8 mouse cellular contexts compared by ENCODE assay signal in the genomic region with DNA sequence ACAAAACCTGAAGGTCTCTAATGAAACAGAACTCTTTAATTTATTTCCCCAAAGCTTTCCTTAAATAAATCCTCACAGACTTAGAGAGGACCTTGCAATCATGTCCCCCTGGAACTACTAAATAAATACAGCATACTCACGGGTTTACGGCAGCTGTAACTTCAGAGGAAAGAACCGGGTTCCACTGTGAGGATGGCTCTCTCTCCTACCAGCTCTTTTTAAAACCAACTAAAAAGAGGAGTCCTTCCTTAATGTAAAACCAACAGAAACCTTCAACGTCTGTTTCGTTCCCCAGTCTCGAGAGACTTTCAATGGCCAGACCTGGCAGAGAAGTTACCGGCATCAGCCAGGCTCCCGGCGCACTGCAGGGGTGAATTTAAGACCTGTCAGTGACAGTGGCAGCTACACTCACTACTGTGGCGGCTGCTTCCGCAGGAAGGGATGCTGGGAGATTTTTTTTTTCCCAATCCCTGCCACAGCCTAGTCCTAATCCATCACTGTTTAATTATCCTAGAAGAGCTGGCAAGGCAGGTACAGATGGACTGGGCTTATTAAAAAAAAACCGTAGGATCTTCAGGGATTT. TPM values are rescaled to one million over a fixed set of nuclear protein-coding genes. Genes with fewer than 3 reads are reported as not detected.
DNase-seq lines count a peak whose midpoint lies in the region; ATAC-seq and TF ChIP-seq lines count a peak whose summit lies in the region.

No protein-coding gene starts in this region.

- H3K27ac ChIP-seq in layer of hippocampus, adult 2 months = peak overlapping the region; percentile 89
- peak overlapping the region; percentile 50; the same call in 1 of the 2 replicates for H3K27ac ChIP-seq in heart, embryonic 16.5 days (ENCODE audit: low read length)
- peak overlapping the region; percentile 1; the same call in 1 of the 2 replicates for H3K27ac ChIP-seq in midbrain, embryonic 10.5 days (replicated peaks)
- H3K27ac ChIP-seq in stomach, embryonic 16.5 days (ENCODE audit: low read length) = no peak overlapping the region

- H3K9me3 ChIP-seq in heart, embryonic 16.5 days (replicated peaks; ENCODE audit: control insufficient read depth, low read length) = no peaks in the 10 kb centered on the region
- H3K9me3 ChIP-seq in midbrain, embryonic 10.5 days (replicated peaks) = no peaks in the 10 kb centered on the region
- H3K9me3 ChIP-seq in stomach, embryonic 16.5 days (replicated peaks; ENCODE audit: control insufficient read depth, low read length) = no peaks in the 10 kb centered on the region

- peak; percentile 65; the same call in 1 of the 2 replicates for ATAC-seq in heart, embryonic 16.5 days (replicated peaks; ENCODE audit: extremely low read depth, insufficient read depth, low FRiP score)
- no peak for ATAC-seq in stomach, embryonic 16.5 days (ENCODE audit: insufficient read depth, low FRiP score)

- H3K9ac ChIP-seq in heart, embryonic 16.5 days (ENCODE audit: low read length) = peak overlapping the region; percentile 63
- H3K9ac ChIP-seq in stomach, embryonic 16.5 days (ENCODE audit: low read length) = peak overlapping the region; percentile 50

- H3K4me2 ChIP-seq in heart, embryonic 16.5 days (ENCODE audit: low read depth, low read length) = peak overlapping the region; percentile 88
- peak overlapping the region; percentile 61 for H3K4me2 ChIP-seq in stomach, embryonic 16.5 days (ENCODE audit: low read depth, low read length)

- DNase-seq in layer of hippocampus, adult 2 months (ENCODE audit: low spot score in 2 of 2) = peak in 1 of 2 experiments; percentile 31
- no peak for DNase-seq in layer of hippocampus, adult 9-10 months (ENCODE audit: low spot score)
- peak; percentile 73 for DNase-seq in embryo, embryonic 10.5 days (ENCODE audit: low spot score)
- DNase-seq in layer of hippocampus, postnatal 14 days (ENCODE audit: low spot score in 2 of 2) = peak; percentile 44 to 46
- DNase-seq in midbrain, embryonic 10.5 days (ENCODE audit: low spot score) = peak; percentile 38
- no peak for DNase-seq in urinary bladder, postnatal 4 days (ENCODE audit: low spot score in 2 of 2)

- peak overlapping the region; percentile 73 for H3K4me3 ChIP-seq in layer of hippocampus, adult 2 months
- H3K4me3 ChIP-seq in heart, embryonic 16.5 days (ENCODE audit: low read length) = peak overlapping the region; percentile 58
- H3K4me3 ChIP-seq in midbrain, embryonic 10.5 days = peak overlapping the region; percentile 57
- peak overlapping the region; percentile 33 for H3K4me3 ChIP-seq in stomach, embryonic 16.5 days (replicated peaks; ENCODE audit: low read length)

- H3K27me3 ChIP-seq in heart, embryonic 16.5 days (ENCODE audit: control insufficient read depth, insufficient read depth, low read length) = no peaks in the 10 kb centered on the region
- H3K27me3 ChIP-seq in midbrain, embryonic 10.5 days (ENCODE audit: low read depth, poor library complexity, severe bottlenecking) = no peaks in the 10 kb centered on the region
- H3K27me3 ChIP-seq in stomach, embryonic 16.5 days (ENCODE audit: control insufficient read depth, insufficient read depth, low read length) = no peaks in the 10 kb centered on the region

- H3K4me1 ChIP-seq in heart, embryonic 16.5 days (ENCODE audit: control insufficient read depth, insufficient read depth, low read length) = peaks cover 9% of the 10 kb centered on the region
- peaks cover 13% of the 10 kb centered on the region for H3K4me1 ChIP-seq in midbrain, embryonic 10.5 days
- peaks cover 9% of the 10 kb centered on the region for H3K4me1 ChIP-seq in stomach, embryonic 16.5 days (ENCODE audit: control insufficient read depth, insufficient read depth, low read length)

- WGBS in heart, embryonic 16.5 days = 5% methylated on average over 12 of the region's 12 CpGs
- WGBS in midbrain, embryonic 10.5 days = 6% methylated on average over 12 of the region's 12 CpGs
- 1% methylated on average over 12 of the region's 12 CpGs for WGBS in stomach, embryonic 16.5 days

- H3K36me3 ChIP-seq in heart, embryonic 16.5 days (ENCODE audit: control insufficient read depth, insufficient read depth) = no peaks in the 10 kb centered on the region
- H3K36me3 ChIP-seq in midbrain, embryonic 10.5 days = no peaks in the 10 kb centered on the region
- no peaks in the 10 kb centered on the region for H3K36me3 ChIP-seq in stomach, embryonic 16.5 days (ENCODE audit: control insufficient read depth, insufficient read depth, low read length)

- no peak for TF ChIP-seq CTCF in layer of hippocampus, adult 2 months (conservative IDR thresholded peaks at IDR 0.05)

RNA-seq across cellular contexts. Expression of a gene that starts 39.2 kb away (rescaled TPM):
- total RNA-seq in layer of hippocampus, adult 2 months (2021) = 10 to 100 TPM; 34.6 to 37.0 TPM
- 1.5 and 2.2 TPM in 2 replicates for polyA plus RNA-seq in heart, embryonic 16.5 days (2015; fragmentation: Nextera tagmentation; extraction: Ambion mirVana)
- 10 to 100 TPM; 32.5 TPM for total RNA-seq in layer of hippocampus, postnatal 14 days (2021)
- polyA plus RNA-seq in midbrain, embryonic 10.5 days (2016; fragmentation: Nextera tagmentation; extraction: Ambion mirVana) = 1.8 and 2.6 TPM in 2 replicates
- 5.0 TPM in 2 replicates for polyA plus RNA-seq in stomach, embryonic 16.5 days (2015; fragmentation: Nextera tagmentation; extraction: Ambion mirVana)

Comparison
In these comparisons a context has a peak if more than half of its experiments do, and no peak if none do; other contexts are left out.
1. DNase-seq: peak in embryo, embryonic 10.5 days (single experiment), layer of hippocampus, postnatal 14 days (2 of 2) and midbrain, embryonic 10.5 days (single experiment); none in layer of hippocampus, adult 9-10 months (single experiment) and urinary bladder, postnatal 4 days (0 of 2).
2. Peak in every context shown above with its lines, with median percentiles within 50 percentile points of each other: H3K4me3 ChIP-seq.